Mouse (Mus musculus) G1E-ER4 (cell line): Measurements from ENCODE around the gene Mbd4. TPM values are rescaled to one million over a fixed set of nuclear protein-coding genes. Genes with fewer than 3 reads are reported as not detected.

ENCODE experiments used
- GATA1 ChIP-seq: IDR thresholded peaks from one replicate; pipeline ENCODE4 v1.8.0; 2012; ENCODE audit warnings: low read length, inconsistent platforms
- polyA plus RNA-seq: library from polyadenylated mRNA; stranded (reverse); fragments of >175 nt; gene quantifications from 2 replicates; pipeline ENCODE4 v1.2.3, GENCODE M21; 2012

Mbd4 gene
- 1.1 and 1.2 TPM in 2 replicates for polyA plus RNA-seq

DNA sequence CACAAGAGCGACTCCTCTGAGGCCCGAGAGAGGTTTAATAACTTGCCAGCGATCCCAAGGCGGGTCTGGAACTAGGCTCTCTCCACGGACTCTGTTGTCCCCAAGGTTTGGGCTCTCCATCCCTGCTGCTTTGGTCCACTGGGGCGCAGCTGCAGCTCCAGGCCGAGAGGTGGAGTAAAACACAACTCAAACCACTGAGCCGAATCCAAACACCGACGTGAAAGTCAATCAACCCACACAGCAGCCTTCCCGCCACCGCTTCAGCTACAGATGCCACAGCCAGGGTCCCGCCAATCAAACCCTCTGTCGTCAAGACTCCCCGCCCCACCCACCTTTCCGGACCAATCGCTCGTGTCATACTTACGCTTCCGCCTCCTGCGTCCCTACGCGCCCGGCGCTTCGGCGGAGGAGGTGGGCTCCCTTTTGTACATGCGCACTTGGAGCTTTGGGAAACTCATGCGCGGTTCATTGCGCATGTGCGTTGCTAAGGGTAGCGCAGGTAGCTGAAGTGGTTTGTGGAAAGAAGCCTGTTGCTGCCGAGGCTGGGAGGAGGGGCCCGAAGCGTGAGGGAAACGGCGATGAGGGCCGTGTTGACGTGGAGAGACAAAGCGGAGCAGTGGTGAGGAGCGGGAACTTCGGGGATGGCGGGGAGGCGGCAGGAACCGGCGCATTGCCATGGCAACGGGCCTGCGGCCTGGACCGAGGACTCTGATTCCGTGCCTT lies at the start of gene Mbd4, which contains the start of gene Ift122:
Mbd4 (minus strand) TSS at position 281 of the 723 bp plus-strand sequence.
Ift122 (plus strand) TSS at position 380 of the 723 bp plus-strand sequence.
- TF ChIP-seq GATA1, result no peak

DNA sequence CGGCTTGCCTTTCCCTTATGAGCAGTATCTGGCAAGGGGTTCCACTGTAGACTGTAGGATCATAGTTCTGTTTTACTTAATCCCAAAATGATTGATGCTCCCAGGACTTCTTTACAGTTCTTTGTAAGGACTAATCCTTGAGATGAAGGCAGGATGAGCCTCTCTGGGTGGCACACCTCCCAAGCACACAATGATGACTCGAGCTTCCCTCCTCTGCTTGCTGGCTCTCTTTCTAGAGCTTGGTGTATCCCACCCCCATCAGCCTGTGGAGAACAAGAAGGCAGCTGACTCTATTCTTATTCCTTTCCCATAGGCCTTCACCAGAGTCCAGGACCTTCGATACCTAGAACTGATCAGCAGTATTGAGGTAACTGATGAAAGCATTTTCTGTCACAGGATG lies 49.4 kb upstream of the Mbd4 start:
- TF ChIP-seq GATA1, result no peak

DNA sequence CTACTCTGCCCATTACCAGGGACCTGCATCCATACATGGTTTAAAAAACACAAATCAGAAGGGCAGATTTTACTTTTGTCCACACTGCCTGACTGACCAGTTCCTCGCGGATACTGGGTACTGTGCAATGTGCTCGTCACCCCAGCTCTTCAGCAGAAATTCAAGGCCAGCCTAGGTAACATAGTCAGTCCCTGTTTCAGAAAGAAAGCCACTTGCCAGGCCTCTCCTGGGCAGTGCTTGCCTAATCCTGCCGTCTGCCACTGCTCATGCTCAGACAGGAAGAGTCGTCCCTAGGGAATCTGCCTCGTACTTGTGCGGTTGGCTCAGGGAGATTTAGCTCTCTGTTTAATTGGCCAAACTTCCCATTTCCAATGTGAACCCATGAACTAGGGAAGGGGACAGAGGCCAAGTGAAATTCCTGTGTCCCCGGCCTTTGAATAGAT lies 48.3 kb upstream of the Mbd4 start:
- no peak for TF ChIP-seq GATA1

DNA sequence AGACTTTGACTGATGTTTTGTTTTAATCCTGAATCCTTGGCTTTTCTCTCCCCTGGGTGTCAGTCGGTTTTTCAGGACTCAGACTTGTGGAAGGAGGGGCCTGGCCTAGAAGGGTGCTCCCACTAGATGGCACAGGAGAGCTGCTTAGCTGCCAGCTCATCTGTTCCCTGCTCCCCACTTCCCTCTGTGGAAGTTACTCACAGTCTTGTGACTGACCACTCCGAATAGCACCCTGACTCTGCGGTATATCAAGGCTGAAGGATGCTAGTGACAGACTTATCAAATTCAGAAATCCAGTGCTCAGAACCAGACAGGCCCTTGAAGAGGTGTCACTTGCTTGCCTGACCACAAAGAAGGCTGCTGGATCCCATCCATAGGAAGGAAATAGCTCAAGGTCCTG lies 47.9 kb upstream of the Mbd4 start:
- TF ChIP-seq GATA1, result no peak

DNA sequence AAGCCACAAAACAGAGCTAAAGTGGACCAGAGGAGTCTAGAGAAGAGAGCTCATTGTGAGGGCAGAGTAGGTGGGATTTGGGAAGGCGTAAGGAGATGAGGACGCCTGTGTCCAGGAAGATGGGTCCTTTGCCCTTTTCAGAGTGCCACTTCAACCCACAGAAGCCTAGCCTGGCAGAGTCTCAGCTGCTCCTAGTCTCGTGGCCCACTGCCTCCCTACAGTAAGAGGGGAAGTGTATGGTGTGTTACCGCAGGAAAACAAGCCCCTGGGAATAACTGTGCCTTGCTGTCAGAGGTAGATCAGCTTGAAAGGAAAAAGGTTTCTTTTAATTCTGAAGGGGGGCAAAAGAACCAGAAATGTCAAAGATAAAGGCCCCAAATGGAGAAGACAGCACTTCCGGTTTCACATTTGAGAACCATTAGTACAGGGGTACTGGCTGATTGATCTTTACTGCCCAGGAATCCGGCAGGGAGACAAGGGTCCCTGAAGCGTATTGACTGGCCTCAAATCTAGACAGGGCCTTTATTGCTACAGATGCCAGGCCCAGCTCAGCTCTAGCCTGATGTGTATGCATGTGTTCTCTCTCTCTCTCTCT lies 44.9 kb upstream of the Mbd4 start:
- no peak for TF ChIP-seq GATA1

DNA sequence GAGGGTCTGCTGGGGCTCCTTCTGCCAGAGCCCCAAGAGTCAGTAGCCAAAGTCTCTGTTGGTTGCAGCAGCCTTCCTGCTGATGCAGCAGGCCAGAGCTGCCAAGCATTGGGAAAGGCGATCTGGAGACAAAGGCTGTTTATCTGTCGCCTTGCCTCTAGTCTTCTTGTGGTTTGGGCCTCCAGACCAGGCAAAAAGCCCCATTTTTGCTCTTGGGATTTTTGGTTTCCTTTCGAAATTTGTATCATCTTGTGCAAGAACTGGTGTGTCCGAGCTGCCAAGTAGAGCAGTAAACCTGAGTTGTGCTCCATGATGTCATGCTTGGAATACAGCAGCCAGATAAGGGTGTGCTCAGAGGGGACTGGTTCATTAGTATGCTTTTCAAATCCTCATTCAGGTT lies 43.9 kb upstream of the Mbd4 start:
- TF ChIP-seq GATA1, result no peak

DNA sequence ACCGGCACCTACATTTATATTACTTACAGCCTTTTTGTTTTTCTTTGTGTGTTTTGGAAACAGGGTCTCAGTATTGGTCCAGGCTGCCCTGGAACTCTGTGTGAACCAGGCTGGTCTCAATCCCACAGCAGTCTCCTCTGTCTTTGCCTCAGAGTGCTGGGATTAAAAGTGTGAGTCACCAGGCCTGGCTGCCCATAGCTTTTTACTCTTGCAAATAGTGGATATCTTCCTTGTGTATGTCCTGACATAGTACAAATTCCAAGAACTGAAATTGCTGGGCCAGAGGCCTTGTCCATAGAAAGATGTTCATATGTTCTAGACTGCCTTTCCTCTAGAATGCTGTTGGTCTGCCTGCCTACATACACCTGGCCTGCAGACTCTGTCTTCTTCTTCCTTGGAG lies 43.2 kb upstream of the Mbd4 start:
- no peak for TF ChIP-seq GATA1

DNA sequence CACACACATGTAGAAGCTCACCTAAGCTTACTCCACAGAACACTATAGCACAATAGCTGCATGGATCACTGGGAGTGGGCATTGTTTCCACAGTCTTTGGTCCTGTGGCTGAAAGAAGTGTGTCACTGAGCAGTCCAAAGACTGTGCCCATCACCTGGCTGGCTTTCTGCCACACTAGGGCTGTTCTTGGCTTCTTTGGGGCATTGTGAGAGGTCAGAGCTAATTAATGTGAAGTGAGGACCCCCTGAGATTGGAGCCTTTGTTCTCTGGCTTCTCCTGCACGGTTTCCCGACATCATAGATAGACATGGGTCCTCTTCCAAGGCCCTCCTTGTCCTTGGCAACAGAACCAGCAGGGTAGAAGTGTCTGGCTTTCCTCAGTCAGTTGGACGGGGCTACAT lies 39.2 kb upstream of the Mbd4 start:
- no peak for TF ChIP-seq GATA1

DNA sequence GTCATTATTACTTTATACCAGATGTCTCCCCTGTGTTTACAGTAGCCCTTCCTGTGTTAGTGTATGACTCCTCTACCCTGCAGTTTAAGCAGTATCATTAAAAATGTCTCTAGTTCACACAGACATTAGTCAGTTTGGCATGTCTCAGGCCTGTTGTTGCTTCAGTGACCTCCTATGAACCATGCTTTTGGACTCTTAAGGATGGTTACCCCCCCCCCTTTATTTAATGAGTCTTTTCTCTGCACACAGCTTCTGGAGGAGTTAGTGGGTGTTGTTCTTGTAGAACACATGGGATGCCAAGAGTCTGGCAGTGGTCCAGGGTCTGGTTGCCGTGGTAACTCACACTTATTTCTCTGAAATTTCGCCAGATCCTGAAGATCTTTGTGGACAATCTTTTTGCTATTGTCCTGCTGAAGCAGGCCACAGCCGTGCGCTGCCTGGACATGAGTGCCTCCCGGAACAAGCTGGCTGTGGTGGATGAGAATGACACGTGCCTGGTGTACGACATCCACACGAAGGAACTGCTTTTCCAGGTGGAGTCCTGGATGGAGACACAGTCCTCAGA lies 38.4 kb upstream of the Mbd4 start:
- no peak for TF ChIP-seq GATA1

DNA sequence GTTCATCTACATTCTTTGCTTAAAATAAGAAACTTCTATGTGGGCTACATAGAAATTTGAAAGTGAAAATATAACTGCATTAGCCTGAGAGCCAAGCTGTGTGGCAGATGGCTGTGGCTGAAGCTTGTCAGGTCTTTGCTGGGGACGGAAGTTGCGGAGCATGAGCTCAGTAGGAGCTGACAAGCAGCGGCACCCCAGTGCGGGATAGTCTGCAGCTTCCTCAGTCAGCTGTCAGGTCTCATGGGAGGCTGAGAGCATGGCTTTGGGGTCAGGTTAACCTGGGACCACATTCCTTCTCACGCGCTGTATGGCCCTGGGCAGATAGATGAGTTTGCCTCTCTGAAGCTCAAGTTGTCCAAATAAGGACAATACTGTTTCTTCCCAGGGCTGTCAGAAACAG lies 37.9 kb upstream of the Mbd4 start:
- TF ChIP-seq GATA1, result no peak

DNA sequence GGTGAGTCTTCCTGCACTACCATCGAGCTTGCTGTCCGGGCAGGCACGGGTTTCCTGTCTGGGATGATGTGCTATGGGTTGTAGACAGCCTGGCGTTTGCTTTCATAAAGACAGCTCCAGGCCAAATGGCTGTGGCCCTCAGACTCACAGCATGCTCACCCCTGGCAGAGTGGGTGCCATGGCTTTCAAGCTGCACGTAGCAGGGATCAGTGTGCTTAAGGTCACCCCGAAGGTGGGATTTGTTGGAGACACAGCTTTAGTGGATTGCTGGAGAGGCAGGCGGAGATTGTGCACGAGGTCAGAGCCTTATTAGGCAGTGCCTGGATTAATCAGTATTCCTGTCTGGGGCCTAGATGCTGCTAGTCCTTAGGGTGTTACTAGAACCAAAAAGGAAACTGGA lies 37.4 kb upstream of the Mbd4 start:
- TF ChIP-seq GATA1, result no peak

DNA sequence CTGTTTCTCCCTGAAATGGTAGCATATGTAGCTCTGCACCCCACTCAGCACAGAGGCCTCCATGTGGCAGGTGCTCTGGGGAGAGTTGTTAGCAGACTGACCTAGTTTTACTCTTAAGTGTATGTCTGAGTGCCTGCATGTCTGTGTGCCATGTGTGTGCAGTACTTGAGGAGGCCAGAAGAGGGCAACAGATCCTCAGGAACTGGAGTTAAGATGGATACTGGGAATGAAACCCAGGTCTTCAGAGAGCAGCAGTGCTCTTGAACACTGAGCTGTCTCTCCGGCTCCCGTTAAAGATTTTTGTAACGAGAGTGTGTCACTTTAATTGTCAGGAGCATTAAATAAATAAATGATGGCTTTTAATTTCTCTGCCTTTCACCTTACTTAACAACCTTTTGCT lies 35.1 kb upstream of the Mbd4 start:
- no peak for TF ChIP-seq GATA1

DNA sequence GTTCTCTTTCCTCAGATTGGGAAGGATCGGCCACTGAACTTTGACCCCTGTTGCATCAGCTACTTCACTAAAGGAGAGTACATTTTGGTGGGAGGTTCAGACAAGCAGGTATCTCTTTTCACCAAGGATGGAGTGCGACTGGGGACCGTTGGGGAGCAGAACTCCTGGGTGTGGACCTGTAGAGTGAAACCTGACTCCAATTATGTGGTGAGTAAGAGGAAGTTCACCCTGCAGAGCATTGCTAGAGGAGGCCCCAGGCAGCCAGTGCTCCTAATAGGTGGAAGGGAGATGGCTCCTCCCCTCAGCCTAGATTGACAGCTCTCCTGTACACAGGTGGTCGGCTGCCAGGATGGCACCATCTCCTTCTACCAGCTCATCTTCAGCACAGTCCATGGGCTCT lies 33.7 kb upstream of the Mbd4 start:
- TF ChIP-seq GATA1, result no peak

DNA sequence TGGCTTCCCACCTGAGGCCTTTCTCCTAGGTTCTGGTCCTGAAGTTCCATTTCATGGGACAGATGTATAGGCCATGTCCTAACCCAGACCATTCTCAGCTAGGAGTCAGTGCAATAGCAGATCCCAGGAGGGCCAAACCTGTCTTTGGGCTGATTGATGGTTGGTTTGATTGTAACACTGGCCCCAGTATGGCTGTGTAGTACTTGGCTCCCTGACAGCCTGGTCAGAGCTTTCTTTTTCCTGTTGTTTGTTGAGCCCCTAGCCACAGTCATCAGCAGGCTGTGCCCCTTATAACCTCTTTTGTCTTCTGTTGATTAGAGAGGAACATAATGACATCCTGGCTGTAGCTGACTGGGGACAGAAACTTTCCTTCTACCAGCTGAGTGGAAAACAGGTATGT lies 30.8 kb upstream of the Mbd4 start:
- no peak for TF ChIP-seq GATA1

DNA sequence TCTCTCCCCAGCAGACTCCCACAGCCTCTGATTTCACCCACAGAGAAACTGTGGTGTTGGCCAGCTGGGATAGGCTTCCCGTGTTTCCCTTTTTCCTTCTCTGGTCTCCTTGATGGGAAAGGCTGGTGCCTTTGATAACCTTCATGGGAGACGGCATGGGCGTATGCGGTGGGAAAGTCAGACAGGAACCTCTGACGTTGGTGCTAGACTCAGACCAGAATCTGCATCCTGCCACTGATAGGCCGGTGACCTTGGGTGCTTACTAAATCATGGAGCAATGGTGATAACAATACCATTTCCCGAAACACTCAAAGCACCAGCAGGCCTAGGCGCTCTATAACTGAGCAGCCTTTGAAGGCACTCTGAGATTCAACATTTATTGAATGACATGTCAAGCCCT lies 27.6 kb upstream of the Mbd4 start:
- TF ChIP-seq GATA1, result no peak

DNA sequence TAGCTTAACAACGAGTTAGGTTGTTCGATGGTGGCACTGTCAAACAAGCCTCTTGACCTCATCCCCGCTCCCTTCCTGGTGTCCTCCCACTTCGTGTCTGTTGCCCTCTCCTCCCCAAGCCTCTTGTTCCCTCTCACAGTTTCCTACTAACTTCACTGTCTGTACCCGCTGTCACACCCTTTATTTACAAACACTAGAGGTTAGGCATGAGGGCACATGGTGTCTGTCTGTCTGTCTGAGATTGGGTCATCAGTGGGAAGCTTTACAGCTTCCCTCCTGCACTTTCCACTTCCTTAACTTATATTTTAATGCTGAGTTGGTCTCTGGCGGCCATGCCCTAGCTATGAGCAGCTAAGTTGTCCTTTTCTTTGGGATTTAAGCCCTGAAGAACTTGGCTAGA lies 26.6 kb upstream of the Mbd4 start:
- no peak for TF ChIP-seq GATA1

DNA sequence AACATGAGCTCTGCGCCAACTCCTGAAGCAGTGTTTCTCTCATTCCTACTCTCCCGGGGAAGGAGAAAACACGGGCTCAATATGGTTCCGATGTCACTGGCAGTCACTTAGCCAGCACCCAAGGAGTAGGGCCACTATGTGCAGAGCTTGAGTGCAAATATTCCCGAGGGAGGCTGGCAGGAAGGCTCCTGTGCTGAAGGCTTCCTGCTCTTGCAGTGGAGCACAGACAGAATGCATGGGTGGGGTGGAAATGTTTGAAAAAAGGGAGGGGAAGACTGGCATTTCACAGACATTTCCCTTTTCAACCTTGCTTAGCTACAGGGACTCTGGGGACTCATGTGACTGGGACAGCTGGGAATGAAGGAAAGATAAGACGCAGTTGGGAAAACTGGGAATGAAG lies 25.5 kb upstream of the Mbd4 start:
- no peak for TF ChIP-seq GATA1
